Mouse (Mus musculus) embryo, embryonic 10.5 days (tissue): Measurements from ENCODE around the gene Rtkn2.
A peak's percentile ranks its signal among the peaks of the same experiment; 100 is the strongest.

Source experiments
- DNase-seq: peaks from one replicate; pipeline ENCODE4 v3.0.0-alpha.2; 2015; ENCODE audit warnings: low spot score

Rtkn2 gene

DNA sequence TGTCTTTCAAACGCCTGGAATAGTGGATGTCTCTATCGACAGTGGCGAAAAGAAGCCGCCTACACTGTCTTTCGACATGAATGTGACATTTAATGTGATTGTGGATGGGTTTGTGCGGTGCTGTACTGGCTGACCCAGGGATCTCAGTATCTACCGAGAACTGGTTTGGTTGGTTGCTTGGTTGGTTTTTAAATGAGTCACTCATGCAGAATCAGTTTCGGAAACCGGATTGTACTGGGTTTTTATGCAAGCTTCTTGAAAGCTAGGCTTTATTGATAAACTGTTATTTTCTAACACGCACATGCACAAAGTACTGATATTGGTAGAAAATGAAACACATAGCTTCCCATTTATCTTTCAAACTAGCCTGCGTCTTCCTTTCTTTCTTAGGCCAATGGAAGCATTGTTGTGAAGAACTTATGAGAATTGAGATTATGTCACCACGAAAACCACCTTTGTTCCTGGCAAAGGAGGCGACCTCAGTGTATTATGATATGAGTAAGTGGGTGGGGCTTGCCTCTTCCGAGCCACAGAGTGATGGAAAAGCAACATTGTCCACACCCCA, 60.4 kb downstream of the Rtkn2 start:
- DNase-seq, result no peak

DNA sequence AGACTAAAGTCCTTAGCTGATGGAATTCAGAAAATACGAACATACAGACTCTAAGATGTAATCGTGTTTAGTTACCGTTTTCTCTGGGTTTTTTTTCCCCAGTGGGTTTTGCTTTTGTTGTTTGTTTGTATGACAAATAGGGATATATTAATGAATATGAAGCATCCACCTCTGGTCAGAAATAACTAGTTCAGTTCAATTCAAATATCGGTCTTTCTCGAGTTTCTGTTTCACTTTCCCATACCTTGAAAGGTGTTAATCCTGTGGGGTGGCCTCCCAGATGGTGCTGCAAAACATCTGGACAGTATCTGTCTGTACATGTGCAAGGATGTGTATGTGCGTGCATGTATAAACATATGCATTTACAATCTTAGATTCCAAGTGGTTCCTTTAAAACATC, 61.0 kb downstream of the Rtkn2 start:
- DNase-seq, result no peak

DNA sequence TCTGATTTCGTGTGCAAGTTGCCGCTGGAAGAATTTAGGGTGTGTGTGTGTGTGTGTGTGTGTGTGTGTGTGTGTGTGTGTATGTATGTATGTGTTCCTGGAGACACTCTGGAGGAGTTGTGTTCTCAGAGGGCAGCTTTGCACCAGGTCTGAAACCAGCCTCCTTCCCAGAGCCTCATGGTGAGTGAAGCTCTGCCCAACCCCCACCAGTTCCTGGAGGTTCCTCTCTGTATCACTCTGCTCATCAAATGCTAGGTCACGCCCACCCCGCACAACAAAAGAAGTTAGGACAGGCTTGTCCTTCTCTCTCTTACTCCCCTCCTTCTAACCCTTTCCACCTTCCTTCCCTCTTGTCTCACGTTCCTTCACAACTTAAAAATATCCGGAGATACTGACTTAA, 64.6 kb downstream of the Rtkn2 start:
- peak; percentile 69 for DNase-seq

DNA sequence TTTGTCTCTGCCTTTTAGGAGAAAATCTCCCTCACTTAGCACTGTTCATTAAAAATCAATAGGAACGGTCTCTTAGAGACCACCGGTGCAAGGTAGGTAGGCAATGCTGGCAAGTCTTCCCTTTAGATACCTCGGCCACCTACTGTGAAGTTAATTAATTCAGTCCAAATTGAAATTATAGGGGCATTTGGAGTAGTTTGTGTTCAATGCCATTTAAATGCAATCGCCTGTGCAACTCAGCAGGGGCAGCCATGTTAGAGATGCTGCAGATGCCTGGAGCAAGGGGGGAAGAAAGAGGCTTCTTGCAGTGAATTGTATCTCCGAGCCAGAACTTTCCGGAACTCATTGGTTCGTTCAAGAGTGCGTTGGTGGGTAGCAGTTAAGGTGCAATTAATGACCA, 65.5 kb downstream of the Rtkn2 start:
- no peak for DNase-seq

DNA sequence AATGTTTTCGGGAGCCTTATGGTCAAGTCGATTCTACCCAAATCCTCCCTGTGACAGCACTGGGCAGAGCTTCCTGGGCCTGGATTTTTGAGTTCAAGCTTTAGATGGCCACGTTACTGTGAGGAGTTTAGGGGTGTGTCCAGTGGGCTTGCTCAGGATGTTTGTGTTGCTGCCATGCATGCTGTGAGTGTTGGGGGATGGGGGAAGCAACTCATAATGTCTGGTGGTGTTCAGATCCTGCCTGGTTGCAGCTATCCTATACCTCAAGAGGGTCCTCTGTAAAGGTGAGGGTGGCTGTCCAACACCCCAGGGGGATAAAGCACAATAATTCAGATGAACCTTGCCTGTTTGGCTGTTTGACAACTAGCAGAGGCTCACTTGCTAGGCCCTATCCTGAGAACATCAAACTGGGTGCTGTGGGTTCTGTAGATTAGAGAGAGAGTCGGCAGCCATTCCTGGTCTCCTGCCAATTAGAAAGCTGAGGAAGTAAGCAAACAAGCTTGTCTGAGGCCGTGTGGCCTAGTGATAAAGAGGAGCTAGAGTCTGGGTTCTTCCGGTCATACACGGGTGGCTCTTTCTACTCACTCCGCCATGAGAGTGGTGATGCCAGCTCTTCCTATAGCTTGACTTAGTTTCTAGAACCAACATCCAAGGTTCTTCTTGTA, 69.4 kb downstream of the Rtkn2 start:
- no peak for DNase-seq

DNA sequence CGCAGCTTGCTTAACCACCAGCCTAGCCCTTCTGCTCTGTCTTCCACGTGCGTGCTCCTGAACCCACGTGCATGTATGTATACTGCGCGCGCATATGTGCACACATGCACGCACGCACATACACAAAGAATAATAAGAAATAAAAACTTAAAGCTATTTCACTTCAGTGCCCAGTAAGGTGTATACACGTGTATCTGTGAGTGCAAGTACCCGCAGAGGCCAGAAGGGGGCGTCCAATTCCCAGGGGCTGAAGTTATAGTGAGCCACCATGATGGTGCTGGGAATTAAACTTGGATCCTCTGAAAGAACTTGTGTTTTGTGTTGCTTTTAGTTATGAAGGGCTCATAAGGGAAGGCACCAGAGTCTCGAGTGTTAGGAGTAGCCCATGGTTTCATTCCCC, 71.5 kb downstream of the Rtkn2 start:
- no peak for DNase-seq

DNA sequence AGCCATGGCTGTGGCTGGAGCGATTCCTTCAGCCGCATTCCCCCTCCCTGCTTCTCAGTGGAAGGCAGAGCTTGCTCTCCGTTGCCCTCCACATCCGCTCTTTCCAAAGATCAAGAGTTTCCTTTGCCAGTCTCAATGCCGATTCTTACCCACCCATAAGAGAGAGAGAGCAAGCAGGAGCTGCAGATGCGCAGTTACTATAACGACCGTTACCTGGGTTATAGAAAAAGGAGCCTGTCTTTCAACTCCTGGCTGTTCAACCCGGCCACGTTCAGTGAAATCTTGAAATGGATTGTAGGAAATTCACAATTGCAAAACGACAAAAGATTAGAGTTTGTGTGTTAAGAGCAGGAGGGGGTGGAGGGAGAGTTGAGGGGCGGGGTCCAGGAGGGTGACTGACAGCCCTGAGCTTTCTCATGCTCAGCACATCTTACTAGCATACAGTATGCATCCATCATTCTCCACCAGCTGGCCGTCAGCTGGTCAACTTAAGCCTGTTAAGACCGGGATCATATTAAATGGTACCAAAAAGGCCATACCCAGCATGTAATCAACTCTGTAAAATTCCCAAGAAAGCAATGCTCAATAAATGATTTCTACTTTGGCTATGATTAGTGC, 72.1 kb downstream of the Rtkn2 start:
- no peak for DNase-seq

DNA sequence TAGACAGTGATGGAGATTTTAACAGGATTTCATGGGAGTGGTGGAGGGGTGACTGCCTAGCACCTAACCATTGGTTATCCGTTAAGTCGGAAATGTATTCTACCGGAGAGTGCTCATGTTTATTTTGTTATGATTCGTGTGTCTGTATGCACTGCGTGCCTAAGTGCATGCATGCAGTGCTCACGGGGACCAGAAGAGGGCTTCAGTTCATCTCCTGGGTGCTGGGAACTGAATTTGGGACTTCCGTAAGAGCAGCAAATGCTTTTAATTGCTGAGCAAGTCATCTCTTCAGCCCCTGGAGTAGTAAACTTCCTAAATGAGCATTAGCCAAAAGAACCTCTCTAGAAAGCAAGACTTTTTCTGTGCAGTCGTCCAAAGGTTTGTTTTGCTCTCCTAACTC, 72.9 kb downstream of the Rtkn2 start:
- no peak for DNase-seq

- DNase-seq, result no peak
These were observed 74.8 kb downstream of the Rtkn2 start for GRCm38 (mm10) chr10:68054131-68054530.

GRCm38 (mm10) chr10:68054706-68055105, 75.3 kb downstream of the Rtkn2 start:
- no peak for DNase-seq

- no peak for DNase-seq
These were observed 78.5 kb downstream of the Rtkn2 start for GRCm38 (mm10) chr10:68057841-68058240.

- no peak for DNase-seq
These were observed 79.0 kb downstream of the Rtkn2 start for GRCm38 (mm10) chr10:68058378-68058777.

GRCm38 (mm10) chr10:68060590-68061248, 81.3 kb downstream of the Rtkn2 start:
- no peak for DNase-seq

DNA sequence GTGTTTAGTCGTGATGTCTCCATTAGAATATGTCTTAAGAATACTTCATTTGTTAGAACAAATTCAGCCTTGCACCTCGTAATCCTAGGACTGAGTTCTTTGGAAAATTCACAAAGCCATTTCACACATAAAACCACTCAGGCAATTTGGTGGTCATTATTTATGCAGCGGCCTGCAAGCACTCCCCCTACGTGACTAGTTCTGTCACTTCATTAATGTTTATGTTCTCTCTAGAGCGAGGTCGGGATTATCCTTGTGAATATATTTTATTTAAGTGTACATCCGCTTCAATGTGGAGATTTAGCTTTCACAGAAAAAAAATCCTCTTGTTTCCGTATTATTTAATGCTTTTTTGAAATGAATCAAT, 81.9 kb downstream of the Rtkn2 start:
- peak; percentile 26 for DNase-seq

- peak; percentile 42 for DNase-seq
These were observed 84.6 kb downstream of the Rtkn2 start for GRCm38 (mm10) chr10:68063806-68064545.

GRCm38 (mm10) chr10:68064571-68064970, 85.2 kb downstream of the Rtkn2 start:
- peak; percentile 19 for DNase-seq

GRCm38 (mm10) chr10:68066173-68066572, 86.8 kb downstream of the Rtkn2 start:
- no peak for DNase-seq

GRCm38 (mm10) chr10:68067961-68068360, 88.6 kb downstream of the Rtkn2 start:
- DNase-seq, result no peak

DNA sequence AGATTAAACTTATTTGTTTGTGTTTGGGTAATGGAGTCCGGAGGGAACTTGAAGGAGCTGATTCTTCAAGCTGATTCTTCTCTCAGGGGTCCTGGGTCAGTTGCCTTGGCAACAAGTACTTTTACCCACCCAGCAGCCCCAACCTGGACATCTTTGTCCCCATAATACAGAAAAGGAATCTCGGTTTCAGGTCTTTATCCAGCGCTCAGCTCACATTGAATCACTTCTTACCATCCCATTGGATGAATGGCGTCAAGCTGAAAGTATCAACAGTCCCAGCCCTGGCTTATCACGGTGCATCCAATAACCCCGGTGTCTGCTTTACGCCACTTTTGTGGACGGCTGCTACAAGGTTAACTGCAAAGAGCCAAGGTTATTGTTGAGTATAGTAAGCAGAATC, 89.1 kb downstream of the Rtkn2 start:
- no peak for DNase-seq

DNA sequence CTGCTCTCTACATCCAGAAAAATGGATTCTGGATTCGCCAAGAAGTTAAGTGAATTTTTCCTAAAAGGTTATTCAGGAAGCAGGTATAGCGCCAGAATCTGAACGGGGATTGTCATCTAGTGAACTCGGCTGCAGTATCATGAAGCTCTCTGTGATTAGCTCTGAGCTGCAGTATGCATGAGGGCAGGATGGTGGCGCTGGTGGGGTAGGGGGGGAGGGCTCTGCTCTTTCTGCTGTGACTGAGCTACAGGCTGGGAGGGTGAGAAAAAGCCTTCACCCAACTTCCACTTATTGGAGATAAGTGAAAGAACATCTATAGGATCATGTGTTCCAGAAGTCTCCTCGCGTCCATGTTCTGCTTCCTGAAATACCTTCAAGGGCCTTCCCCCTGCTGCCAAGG, 91.7 kb downstream of the Rtkn2 start:
- no peak for DNase-seq

- DNase-seq, result no peak
These were observed 93.3 kb downstream of the Rtkn2 start for GRCm38 (mm10) chr10:68072626-68073025.

DNA sequence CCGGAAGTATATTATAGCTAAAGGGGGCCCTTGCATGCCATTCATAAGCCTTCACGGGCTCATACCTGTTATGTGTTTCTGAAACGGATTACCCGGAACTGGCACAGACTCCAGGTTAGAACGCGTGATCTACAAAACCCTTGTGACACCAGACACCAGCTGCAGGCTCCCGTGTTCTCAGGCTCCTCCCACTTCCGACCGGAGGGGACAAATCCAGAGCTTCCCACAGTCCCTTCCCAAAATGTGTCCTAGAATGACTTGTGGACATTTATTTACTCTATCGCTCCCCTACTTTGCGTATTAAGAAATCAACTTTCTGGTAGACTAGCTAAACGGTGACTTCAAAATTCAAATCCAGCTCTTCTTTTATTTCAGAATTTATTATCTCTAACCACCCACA, 94.9 kb downstream of the Rtkn2 start:
- no peak for DNase-seq

GRCm38 (mm10) chr10:68075181-68075580, 95.8 kb downstream of the Rtkn2 start:
- no peak for DNase-seq
